Mouse (Mus musculus) B cell, adult 2 months (primary cell): ENCODE measurements around the gene Cnot3.
"Not testable (repeated sequence)": the region's sequence is repeated elsewhere in the genome, so short reads cannot be mapped to it uniquely, and the experiment has no call there.

Source experiments
- DNase-seq, 2 experiments: peaks; one replicate each; pipeline ENCODE4 v3.0.0; 2022

Cnot3 gene

GRCm38 (mm10) chr7:3703148-3703878 is 58.2 kb downstream of the Cnot3 start:
- no peak for DNase-seq

DNA sequence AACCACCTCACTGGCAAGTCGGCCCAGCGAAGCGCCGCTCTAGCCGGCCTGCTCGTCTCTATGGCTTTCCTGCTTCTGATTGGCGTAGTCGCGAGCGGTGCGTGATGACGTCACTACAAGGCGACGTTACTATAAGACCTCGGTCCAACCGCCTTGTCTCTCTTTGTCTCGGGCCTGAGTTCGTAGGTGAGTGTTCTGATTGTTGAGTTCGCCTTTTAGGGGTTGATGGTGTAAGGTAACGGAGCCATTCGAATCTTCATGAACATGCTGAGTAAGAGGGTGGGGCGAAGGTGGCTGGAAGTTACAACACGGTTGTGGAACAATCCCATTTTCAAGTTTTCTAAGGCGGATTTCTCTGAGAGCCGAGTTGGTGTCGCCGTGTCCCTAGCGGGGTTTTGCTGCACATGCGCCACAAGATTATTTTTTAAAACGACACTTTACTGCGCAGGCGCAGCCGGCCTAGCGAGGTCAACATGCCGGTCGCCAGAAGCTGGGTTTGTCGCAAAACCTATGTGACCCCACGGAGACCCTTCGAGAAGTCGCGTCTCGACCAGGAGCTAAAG is 58.9 kb downstream of the Cnot3 start, which contains the start of gene Rps9:
Gene Rps9 (plus strand): TSS at position 115 of the 563 bp plus-strand sequence.
- DNase-seq: peak; percentile 95

DNA sequence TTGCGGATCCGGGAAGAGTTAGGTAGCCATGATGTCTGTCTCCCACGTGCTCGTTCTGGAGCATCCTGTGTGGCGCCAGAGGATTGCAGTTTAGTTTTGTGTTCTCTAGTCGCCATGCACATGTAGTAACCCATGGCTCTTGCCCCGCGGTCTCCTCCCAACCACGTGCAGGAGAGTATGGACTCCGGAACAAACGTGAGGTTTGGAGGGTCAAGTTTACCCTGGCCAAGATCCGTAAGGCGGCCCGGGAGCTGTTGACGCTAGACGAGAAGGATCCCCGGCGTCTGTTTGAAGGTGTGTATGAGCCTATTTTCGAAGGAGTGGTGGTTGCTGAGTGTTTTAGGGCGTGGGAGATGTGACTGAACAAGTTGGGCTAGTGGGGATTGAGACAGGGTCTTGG is 59.4 kb downstream of the Cnot3 start:
- DNase-seq: no peak

DNA sequence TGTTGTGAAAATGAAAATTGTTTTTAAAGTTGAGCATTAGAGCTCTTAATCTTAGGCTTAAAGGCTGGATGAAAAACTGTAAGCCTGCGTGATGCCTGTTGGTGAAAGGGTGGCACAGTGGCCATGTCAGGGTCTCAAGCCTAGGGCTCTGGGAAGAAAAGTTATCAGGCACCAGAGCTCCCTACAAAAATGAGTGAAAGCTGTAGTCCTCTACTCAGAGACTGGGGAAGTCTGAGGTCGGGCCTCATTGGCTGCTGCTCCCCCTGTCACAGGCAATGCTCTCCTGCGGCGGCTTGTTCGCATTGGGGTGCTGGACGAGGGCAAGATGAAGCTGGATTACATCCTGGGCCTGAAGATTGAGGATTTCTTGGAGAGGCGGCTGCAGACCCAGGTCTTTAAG is 60.4 kb downstream of the Cnot3 start:
- not testable (repeated sequence) for DNase-seq

GRCm38 (mm10) chr7:3705911-3706310 is 60.8 kb downstream of the Cnot3 start:
- DNase-seq: no peak

DNA sequence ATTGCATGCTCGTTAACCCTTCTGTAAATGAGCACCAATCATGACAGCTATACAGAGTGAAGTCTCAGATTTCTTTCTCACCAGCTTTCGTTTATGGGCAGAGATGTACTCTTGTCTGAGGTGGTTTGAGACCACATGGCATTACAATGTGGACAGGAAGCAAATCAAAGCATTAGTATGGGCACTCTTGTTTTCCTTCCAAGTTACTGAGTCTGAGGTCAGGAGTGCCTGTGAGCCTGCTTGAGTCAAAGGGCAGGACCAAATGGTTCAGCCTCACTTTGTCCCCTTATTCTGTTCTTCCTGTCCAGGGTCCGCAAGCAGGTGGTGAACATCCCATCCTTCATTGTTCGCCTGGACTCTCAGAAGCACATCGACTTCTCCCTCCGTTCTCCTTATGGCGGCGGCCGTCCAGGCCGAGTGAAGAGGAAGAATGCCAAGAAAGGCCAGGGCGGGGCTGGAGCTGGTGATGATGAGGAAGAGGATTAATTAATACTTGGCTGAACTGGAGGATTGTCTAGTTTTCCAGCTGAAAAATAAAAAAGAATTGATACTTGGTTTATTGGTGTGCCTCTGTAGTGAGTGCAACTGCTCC is 61.4 kb downstream of the Cnot3 start:
- DNase-seq: no peak

DNA sequence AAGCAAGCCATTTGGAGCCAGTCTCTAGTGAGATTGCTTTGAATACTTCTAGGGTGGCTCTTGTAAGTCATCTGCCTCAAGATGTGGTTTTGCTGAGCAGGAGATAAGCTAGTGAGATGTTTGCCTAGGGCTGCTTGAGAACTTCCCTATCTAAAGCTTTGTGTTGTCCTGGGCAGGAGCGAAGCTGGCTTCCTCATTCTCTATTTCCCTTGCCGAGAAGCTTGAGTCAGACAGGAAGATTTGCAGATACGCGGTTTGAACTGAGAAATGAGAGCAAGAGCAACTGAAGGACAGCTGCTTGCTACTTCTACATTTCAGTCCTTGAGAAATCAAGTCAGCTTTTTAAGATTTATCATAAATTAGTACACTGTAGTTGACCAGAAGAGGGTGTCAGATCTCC is 62.0 kb downstream of the Cnot3 start:
- DNase-seq: peak; percentile 40 to 49

DNA sequence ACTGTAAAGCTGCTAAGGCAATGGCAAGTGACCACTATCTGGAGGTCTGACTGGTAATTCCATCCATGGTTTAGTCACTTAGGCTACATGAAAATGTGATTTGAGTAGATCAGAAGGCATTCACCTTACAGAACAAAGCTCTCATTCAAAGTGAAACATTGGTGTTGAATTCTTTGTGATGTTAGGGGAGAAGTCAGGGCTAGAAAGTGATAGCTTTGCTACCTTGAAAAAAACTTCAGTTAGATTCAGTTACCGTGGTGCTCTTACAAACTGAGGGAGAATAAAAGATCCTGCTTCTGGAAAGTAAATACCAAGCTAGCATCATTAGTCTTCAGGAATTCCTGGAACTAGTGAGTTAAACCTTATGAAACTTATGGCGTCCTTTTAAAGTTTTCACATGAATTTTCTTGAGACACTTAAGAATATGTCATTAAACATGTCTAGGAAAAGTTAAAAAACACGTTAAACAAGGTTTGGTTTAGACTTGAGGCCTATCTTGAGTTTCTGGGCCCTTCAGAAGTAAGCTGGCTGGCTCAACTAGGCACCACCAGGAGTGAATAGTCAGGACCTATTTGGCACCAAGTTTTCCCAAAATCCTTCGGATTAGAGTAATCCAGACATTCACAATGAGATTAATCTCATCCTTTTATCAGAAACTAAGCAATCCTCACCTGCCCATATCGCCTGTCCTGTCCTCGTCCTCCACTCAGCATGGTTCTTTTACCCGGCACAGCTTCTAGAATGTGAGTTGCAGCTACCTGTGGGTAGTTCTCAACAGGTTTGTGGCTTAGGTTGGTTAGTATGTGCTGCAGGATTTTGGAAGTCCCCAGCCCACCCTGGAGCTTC is 62.7 kb downstream of the Cnot3 start:
- no peak for DNase-seq

GRCm38 (mm10) chr7:3708447-3708980 is 63.4 kb downstream of the Cnot3 start:
- not testable (repeated sequence) for DNase-seq

GRCm38 (mm10) chr7:3709000-3709399 is 63.9 kb downstream of the Cnot3 start:
- DNase-seq: no peak
